Mouse (Mus musculus): Measurements from ENCODE around the gene Ap5b1. TPM values are rescaled to one million over a fixed set of nuclear protein-coding genes. Genes with fewer than 3 reads are reported as not detected.

Ap5b1 gene
- polyA plus RNA-seq, 1 experiment from 2014 or later = 3.1 TPM

DNA sequence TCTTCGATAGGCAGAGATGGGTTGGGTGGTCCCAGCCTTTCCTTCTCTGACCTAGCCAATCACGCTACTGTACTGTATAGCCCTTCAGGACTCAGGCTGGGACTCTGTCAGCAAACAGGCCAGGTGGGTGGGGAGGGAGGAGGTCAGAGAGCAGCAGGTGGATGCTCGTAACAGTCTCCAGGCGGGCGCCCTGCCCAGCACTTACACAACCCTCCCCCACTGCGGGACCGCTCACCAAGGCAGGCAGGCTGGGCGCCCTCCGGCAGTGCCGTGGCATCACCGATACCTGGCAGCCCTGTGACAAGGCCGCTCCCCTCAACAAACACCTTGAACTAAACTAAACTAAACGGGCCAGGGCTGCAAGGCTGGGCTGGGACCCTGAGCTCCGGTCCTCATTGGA lies 13.6 kb upstream of the Ap5b1 start:
- Histone ChIP-seq H3K36me3 (no peaks in the 10 kb centered on the region), H3K4me3 (no peak overlapping the region), H3K9me3 (no peaks in the 10 kb centered on the region), H3K27me3 (peaks cover 41% of the 10 kb centered on the region), H3K9ac (no peak overlapping the region), H3K27ac (no peak overlapping the region), H3K4me1 (peaks cover 8% of the 10 kb centered on the region), H3K4me2 (no peak overlapping the region; the same call in 1 of the 2 replicates)
- 67% methylated on average over 14 of the region's 14 CpGs for WGBS
- ATAC-seq (ENCODE audit: insufficient number of reproducible peaks, insufficient read depth, low FRiP score, low TSS enrichment, low read depth) = no peak

DNA sequence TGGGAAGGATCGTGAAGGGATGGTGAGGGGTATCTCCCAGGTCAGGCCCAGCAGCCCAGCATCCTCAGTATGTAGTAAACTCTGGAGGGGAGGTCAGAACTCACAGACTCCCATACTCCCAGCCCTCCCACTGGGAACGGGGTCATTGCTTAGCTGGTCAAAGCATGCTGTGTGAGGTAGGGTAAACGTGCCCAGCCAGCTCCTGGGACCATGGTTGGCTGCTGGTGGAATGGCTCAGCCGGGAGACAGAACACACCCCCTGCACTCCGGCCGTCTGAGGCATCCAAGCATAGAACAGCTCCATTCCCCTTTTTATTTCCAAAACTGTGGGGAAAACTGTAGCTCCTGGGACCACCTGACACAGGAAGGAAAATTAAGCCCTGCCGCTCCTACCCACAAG lies 9.7 kb upstream of the Ap5b1 start:
- H3K9ac ChIP-seq = 0 out of 2 replicates have a peak overlapping the region, but pooled peaks have one; percentile 7
- no peaks in the 10 kb centered on the region for H3K9me3 ChIP-seq
- WGBS = 47% methylated on average over 7 of the region's 7 CpGs
- H3K4me2 ChIP-seq = peak overlapping the region; percentile 12
- no peaks in the 10 kb centered on the region for H3K36me3 ChIP-seq
- peaks cover 80% of the 10 kb centered on the region for H3K27me3 ChIP-seq
- H3K4me1 ChIP-seq = peaks cover 24% of the 10 kb centered on the region
- peak overlapping the region; percentile 43 for H3K4me3 ChIP-seq
- H3K27ac ChIP-seq = no peak overlapping the region
- ATAC-seq (ENCODE audit: insufficient number of reproducible peaks, insufficient read depth, low FRiP score, low TSS enrichment, low read depth) = no peak

- Histone ChIP-seq H3K9ac (no peak overlapping the region), H3K36me3 (no peaks in the 10 kb centered on the region), H3K9me3 (no peaks in the 10 kb centered on the region), H3K4me2 (peak overlapping the region; percentile 68), H3K4me3 (peak overlapping the region; percentile 43), H3K27ac (no peak overlapping the region), H3K4me1 (peaks cover 19% of the 10 kb centered on the region), H3K27me3 (peaks cover 86% of the 10 kb centered on the region)
- ATAC-seq (ENCODE audit: insufficient number of reproducible peaks, insufficient read depth, low FRiP score, low TSS enrichment, low read depth) = no peak
- WGBS = 64% methylated on average over 8 of the region's 8 CpGs
Observed at GRCm38 (mm10) chr19:5558770-5559169, 9.1 kb upstream of the Ap5b1 start.

DNA sequence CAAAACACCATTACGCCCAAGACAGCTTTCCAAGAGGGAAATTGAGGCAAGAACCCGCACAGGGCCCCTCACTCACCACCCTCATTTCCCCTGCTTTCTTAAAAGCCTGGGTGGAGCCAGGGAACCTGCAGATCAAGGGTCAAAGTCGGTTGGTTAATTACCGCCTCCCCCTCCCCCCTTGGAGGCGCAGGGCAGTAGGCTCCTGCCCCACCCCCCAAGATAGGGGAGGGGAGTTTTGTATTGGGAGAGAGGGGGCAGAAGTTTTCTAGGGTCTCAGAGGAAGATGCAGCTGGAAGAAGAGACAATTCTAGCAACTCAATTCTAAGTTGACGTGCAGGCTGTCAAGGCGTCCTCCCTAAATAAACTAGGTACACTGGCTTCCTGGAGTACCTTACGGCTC lies 8.6 kb upstream of the Ap5b1 start:
- Histone ChIP-seq H3K9me3 (no peaks in the 10 kb centered on the region), H3K27ac (no peak overlapping the region), H3K36me3 (no peaks in the 10 kb centered on the region), H3K9ac (0 out of 2 replicates have a peak overlapping the region, but pooled peaks have one; percentile 56), H3K27me3 (peaks cover 86% of the 10 kb centered on the region), H3K4me3 (peak overlapping the region; percentile 43), H3K4me1 (peaks cover 15% of the 10 kb centered on the region), H3K4me2 (peak overlapping the region; percentile 68)
- ATAC-seq (ENCODE audit: insufficient number of reproducible peaks, insufficient read depth, low FRiP score, low TSS enrichment, low read depth) = no peak
- 18% methylated on average over 8 of the region's 8 CpGs for WGBS

GRCm38 (mm10) chr19:5559631-5560456 lies 8.0 kb upstream of the Ap5b1 start:
- 1% methylated on average over 69 of the region's 69 CpGs for WGBS
- peaks cover 15% of the 10 kb centered on the region for H3K4me1 ChIP-seq
- no peaks in the 10 kb centered on the region for H3K36me3 ChIP-seq
- no peak for ATAC-seq (ENCODE audit: insufficient number of reproducible peaks, insufficient read depth, low FRiP score, low TSS enrichment, low read depth)
- peaks cover 91% of the 10 kb centered on the region for H3K27me3 ChIP-seq
- no peak overlapping the region for H3K27ac ChIP-seq
- peak overlapping the region; percentile 68 for H3K4me2 ChIP-seq
- peak overlapping the region; percentile 56 for H3K9ac ChIP-seq
- peak overlapping the region; percentile 43 for H3K4me3 ChIP-seq
- no peaks in the 10 kb centered on the region for H3K9me3 ChIP-seq

DNA sequence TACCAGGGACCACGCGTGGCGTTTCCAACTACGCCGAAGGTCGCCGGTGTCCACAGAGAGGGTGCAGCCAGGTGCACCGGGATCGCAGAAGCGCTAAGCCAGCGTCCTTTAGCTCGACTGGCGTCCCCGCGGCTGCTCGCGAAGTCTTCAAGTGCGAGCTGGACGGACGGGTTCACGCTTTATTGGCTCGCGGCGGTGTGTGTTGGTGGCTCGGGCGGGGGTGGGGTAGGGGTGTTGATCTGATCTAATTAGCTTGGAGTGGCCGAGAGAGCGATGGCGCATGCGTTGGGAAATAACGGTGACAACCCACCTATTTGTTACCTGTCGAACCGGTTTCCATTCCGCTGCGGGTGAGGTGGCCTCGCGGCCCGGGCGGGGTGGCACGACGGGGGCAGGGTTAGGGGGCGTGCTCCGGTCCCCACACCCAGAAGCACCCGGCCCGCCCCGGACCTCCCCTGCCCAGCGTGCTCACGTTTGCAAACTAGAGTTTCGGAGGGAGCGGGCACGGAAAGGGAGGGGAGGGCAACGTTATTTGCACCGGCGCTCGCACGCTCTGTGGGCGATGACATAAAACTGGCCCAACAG lies 7.3 kb upstream of the Ap5b1 start, which contains the start of gene Ovol1:
Ovol1 (minus strand) TSS at position 190 of the 585 bp plus-strand sequence.
- Histone ChIP-seq H3K4me1 (peaks cover 15% of the 10 kb centered on the region), H3K9ac (peak within 1 kb of the TSS; percentile 56), H3K36me3 (no peaks in the 10 kb centered on the region), H3K4me2 (peak within 1 kb of the TSS; percentile 68), H3K27ac (peak within 1 kb of the TSS; percentile 64), H3K27me3 (peaks cover 95% of the 10 kb centered on the region), H3K9me3 (no peaks in the 10 kb centered on the region), H3K4me3 (peak within 1 kb of the TSS; percentile 43)
- 1% methylated on average over 57 of the region's 57 CpGs for WGBS
- peak; percentile 56; the same call in 1 of the 2 replicates for ATAC-seq (ENCODE audit: insufficient number of reproducible peaks, insufficient read depth, low FRiP score, low TSS enrichment, low read depth)

GRCm38 (mm10) chr19:5561252-5561790 lies 6.5 kb upstream of the Ap5b1 start:
- H3K27ac ChIP-seq = peak overlapping the region; percentile 64
- peak overlapping the region; percentile 68 for H3K4me2 ChIP-seq
- no peaks in the 10 kb centered on the region for H3K9me3 ChIP-seq
- ATAC-seq (ENCODE audit: insufficient number of reproducible peaks, insufficient read depth, low FRiP score, low TSS enrichment, low read depth) = no peak
- peaks cover 97% of the 10 kb centered on the region for H3K27me3 ChIP-seq
- no peaks in the 10 kb centered on the region for H3K36me3 ChIP-seq
- peak overlapping the region; percentile 49 for H3K9ac ChIP-seq
- H3K4me3 ChIP-seq = peak overlapping the region; percentile 43
- WGBS = 13% methylated on average over 10 of the region's 10 CpGs
- peaks cover 15% of the 10 kb centered on the region for H3K4me1 ChIP-seq

- no peaks in the 10 kb centered on the region for H3K36me3 ChIP-seq
- no peak overlapping the region for H3K27ac ChIP-seq
- no peaks in the 10 kb centered on the region for H3K9me3 ChIP-seq
- H3K9ac ChIP-seq = no peak overlapping the region
- peaks cover 18% of the 10 kb centered on the region for H3K4me1 ChIP-seq
- 50% methylated on average over 3 of the region's 3 CpGs for WGBS
- peaks cover 97% of the 10 kb centered on the region for H3K27me3 ChIP-seq
- no peak overlapping the region for H3K4me2 ChIP-seq
- ATAC-seq (ENCODE audit: insufficient number of reproducible peaks, insufficient read depth, low FRiP score, low TSS enrichment, low read depth) = no peak
- H3K4me3 ChIP-seq = no peak overlapping the region
Observed at GRCm38 (mm10) chr19:5561886-5562285, 5.9 kb upstream of the Ap5b1 start.

- WGBS = 87% methylated on average over 10 of the region's 10 CpGs
- Histone ChIP-seq H3K4me3 (no peak overlapping the region), H3K4me1 (peaks cover 24% of the 10 kb centered on the region), H3K9ac (no peak overlapping the region), H3K36me3 (no peaks in the 10 kb centered on the region), H3K27me3 (peaks cover 90% of the 10 kb centered on the region), H3K4me2 (no peak overlapping the region), H3K9me3 (no peaks in the 10 kb centered on the region), H3K27ac (no peak overlapping the region)
- no peak for ATAC-seq (ENCODE audit: insufficient number of reproducible peaks, insufficient read depth, low FRiP score, low TSS enrichment, low read depth)
Observed at GRCm38 (mm10) chr19:5562776-5563175, 5.0 kb upstream of the Ap5b1 start.

DNA sequence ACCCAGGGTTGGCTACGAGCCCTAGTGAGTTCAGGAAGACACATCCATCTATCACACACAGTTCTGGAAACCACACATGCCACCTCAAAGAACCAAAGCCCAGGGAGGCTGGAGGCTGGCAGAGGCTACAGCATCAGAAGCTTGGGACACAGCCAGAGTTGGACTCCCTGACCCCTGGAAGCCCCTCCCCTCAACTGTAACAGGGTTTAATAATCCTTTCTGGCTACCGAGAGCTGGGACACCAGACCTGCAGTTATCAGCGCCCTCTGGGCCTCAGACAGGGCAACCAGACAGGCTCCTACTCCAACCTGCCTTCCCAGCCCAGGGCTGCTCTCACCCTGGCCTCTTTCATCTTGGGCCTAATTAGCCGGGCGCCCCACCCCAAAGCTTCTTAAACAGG lies 1.5 kb upstream of the Ap5b1 start:
- Histone ChIP-seq H3K36me3 (0 out of 2 replicates have a peak, but pooled peaks cover 7% of the 10 kb centered on the region), H3K4me3 (peak overlapping the region; percentile 62; the same call in 1 of the 2 replicates), H3K4me2 (no peak overlapping the region), H3K9ac (0 out of 2 replicates have a peak overlapping the region, but pooled peaks have one; percentile 77), H3K4me1 (peaks cover 21% of the 10 kb centered on the region), H3K27me3 (peaks cover 61% of the 10 kb centered on the region), H3K9me3 (no peaks in the 10 kb centered on the region), H3K27ac (no peak overlapping the region)
- no peak for ATAC-seq (ENCODE audit: insufficient number of reproducible peaks, insufficient read depth, low FRiP score, low TSS enrichment, low read depth)
- 60% methylated on average over 5 of the region's 5 CpGs for WGBS

DNA sequence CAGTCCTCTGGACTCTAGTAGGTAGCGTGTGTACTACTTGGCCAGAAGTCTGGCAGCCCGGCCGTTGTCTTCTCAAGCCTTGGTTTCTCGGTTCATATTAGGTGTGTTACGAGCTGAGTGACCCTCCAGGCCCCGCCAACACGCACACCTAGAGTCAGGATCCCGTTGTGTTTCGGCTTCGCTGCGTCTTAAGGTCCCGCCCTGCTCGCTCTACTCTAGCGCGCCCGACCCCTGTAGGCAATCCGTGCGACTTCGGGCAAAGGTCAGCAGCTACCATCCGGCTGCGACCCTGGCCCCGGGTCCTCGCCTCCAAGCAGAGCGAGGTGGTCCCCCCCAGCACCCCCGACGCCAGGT lies 668 bp upstream of the Ap5b1 start:
- Histone ChIP-seq H3K36me3 (0 out of 2 replicates have a peak, but pooled peaks cover 7% of the 10 kb centered on the region), H3K27ac (peak overlapping the region; percentile 86), H3K4me3 (peak overlapping the region; percentile 62), H3K9me3 (no peaks in the 10 kb centered on the region), H3K27me3 (peaks cover 52% of the 10 kb centered on the region), H3K9ac (peak overlapping the region; percentile 77), H3K4me1 (peaks cover 21% of the 10 kb centered on the region), H3K4me2 (peak overlapping the region; percentile 95)
- WGBS = under 1% methylated on average over 26 of the region's 26 CpGs
- 0 out of 2 replicates have a peak, but pooled peaks have one; percentile 5 for ATAC-seq (ENCODE audit: insufficient number of reproducible peaks, insufficient read depth, low FRiP score, low TSS enrichment, low read depth)

Data from embryonic facial prominence, embryonic 13.5 days (tissue).